Mouse (Mus musculus): ENCODE data around the gene Sncg. TPM values are rescaled to one million over a fixed set of nuclear protein-coding genes. Genes with fewer than 3 reads are reported as not detected.

Gene Sncg
- polyA plus RNA-seq, 1 experiment from 2014 or later = 29.0 TPM

- Histone ChIP-seq H3K27ac (replicated peaks) (no peak overlapping the region; the same call in 1 of the 2 replicates), H3K4me1 (replicated peaks; ENCODE audit: control insufficient read depth, insufficient read depth) (peaks cover 3% of the 10 kb centered on the region; the same call in 1 of the 2 replicates), H3K9me3 (ENCODE audit: control insufficient read depth, low read length) (no peaks in the 10 kb centered on the region), H3K4me2 (replicated peaks; ENCODE audit: low read depth) (peak overlapping the region; percentile 20; the same call in 1 of the 2 replicates), H3K9ac (ENCODE audit: low read length) (no peak overlapping the region), H3K4me3 (ENCODE audit: low read depth, low read length) (no peak overlapping the region), H3K27me3 (ENCODE audit: control insufficient read depth, insufficient read depth, low read length) (no peaks in the 10 kb centered on the region), H3K36me3 (ENCODE audit: control insufficient read depth, insufficient read depth, low read length) (no peaks in the 10 kb centered on the region)
- TF ChIP-seq CTCF (IDR thresholded peaks at IDR 0.05; ENCODE audit: low read depth) (no peak), EP300 (optimal IDR thresholded peaks at IDR 0.05) (no peak)
- 83% methylated on average over 3 of the region's 3 CpGs for WGBS
- ATAC-seq (ENCODE audit: low FRiP score, low TSS enrichment) (no peak), DNase-seq (ENCODE audit: low spot score) (no peak)
Measured at GRCm38 (mm10) chr14:34353326-34353725, 21.3 kb downstream of the Sncg start.

- peaks cover under 1% of the 10 kb centered on the region; the same call in 1 of the 2 replicates for H3K4me1 ChIP-seq (replicated peaks; ENCODE audit: control insufficient read depth, insufficient read depth)
- no peak overlapping the region for H3K9ac ChIP-seq (ENCODE audit: low read length)
- no peak for DNase-seq (ENCODE audit: low spot score)
- no peak for ATAC-seq (ENCODE audit: low FRiP score, low TSS enrichment)
- 56% methylated on average over 6 of the region's 6 CpGs for WGBS
- no peaks in the 10 kb centered on the region for H3K27me3 ChIP-seq (ENCODE audit: control insufficient read depth, insufficient read depth, low read length)
- H3K9me3 ChIP-seq (ENCODE audit: control insufficient read depth, low read length) = no peaks in the 10 kb centered on the region
- no peak overlapping the region for H3K27ac ChIP-seq (replicated peaks)
- no peak overlapping the region for H3K4me3 ChIP-seq (ENCODE audit: low read depth, low read length)
- no peaks in the 10 kb centered on the region for H3K36me3 ChIP-seq (ENCODE audit: control insufficient read depth, insufficient read depth, low read length)
- no peak overlapping the region for H3K4me2 ChIP-seq (replicated peaks; ENCODE audit: low read depth)
- TF ChIP-seq CTCF (IDR thresholded peaks at IDR 0.05; ENCODE audit: low read depth) (no peak), EP300 (optimal IDR thresholded peaks at IDR 0.05) (no peak)
Measured at GRCm38 (mm10) chr14:34352523-34352922, 22.1 kb downstream of the Sncg start.

GRCm38 (mm10) chr14:34351660-34352059 lies 22.9 kb downstream of the Sncg start:
- 53% methylated on average over 3 of the region's 3 CpGs for WGBS
- no peak for ATAC-seq (ENCODE audit: low FRiP score, low TSS enrichment)

GRCm38 (mm10) chr14:34349007-34349406 lies 25.6 kb downstream of the Sncg start:
- TF ChIP-seq CTCF (IDR thresholded peaks at IDR 0.05; ENCODE audit: low read depth) (no peak), EP300 (optimal IDR thresholded peaks at IDR 0.05) (no peak)
- no peak overlapping the region for H3K27ac ChIP-seq (replicated peaks)
- no peak overlapping the region for H3K4me2 ChIP-seq (replicated peaks; ENCODE audit: low read depth)
- WGBS = 55% methylated on average over 8 of the region's 8 CpGs
- no peaks in the 10 kb centered on the region for H3K9me3 ChIP-seq (ENCODE audit: control insufficient read depth, low read length)
- peak; percentile 98 for ATAC-seq (ENCODE audit: low FRiP score, low TSS enrichment)
- peak; percentile 86 for DNase-seq (ENCODE audit: low spot score)
- H3K9ac ChIP-seq (ENCODE audit: low read length) = no peak overlapping the region
- H3K4me3 ChIP-seq (ENCODE audit: low read depth, low read length) = no peak overlapping the region
- H3K4me1 ChIP-seq (replicated peaks; ENCODE audit: control insufficient read depth, insufficient read depth) = no peaks in the 10 kb centered on the region; the same call in 1 of the 2 replicates
- no peaks in the 10 kb centered on the region for H3K27me3 ChIP-seq (ENCODE audit: control insufficient read depth, insufficient read depth, low read length)
- H3K36me3 ChIP-seq (ENCODE audit: control insufficient read depth, insufficient read depth, low read length) = peaks cover 3% of the 10 kb centered on the region; the same call in 1 of the 2 replicates

More at GRCm38 (mm10) chr14:34351660-34352059, 22.9 kb downstream of the Sncg start:
- Histone ChIP-seq H3K4me1 (replicated peaks; ENCODE audit: control insufficient read depth, insufficient read depth) (no peaks in the 10 kb centered on the region; the same call in 1 of the 2 replicates), H3K27ac (replicated peaks) (no peak overlapping the region), H3K36me3 (ENCODE audit: control insufficient read depth, insufficient read depth, low read length) (no peaks in the 10 kb centered on the region), H3K9ac (ENCODE audit: low read length) (no peak overlapping the region), H3K27me3 (ENCODE audit: control insufficient read depth, insufficient read depth, low read length) (no peaks in the 10 kb centered on the region), H3K9me3 (ENCODE audit: control insufficient read depth, low read length) (no peaks in the 10 kb centered on the region), H3K4me2 (replicated peaks; ENCODE audit: low read depth) (no peak overlapping the region), H3K4me3 (ENCODE audit: low read depth, low read length) (no peak overlapping the region)
- no peak for TF ChIP-seq EP300 (optimal IDR thresholded peaks at IDR 0.05)
- no peak for TF ChIP-seq CTCF (IDR thresholded peaks at IDR 0.05; ENCODE audit: low read depth)
- DNase-seq (ENCODE audit: low spot score) = no peak

GRCm38 (mm10) chr14:34348301-34348700 lies 26.3 kb downstream of the Sncg start:
- H3K4me2 ChIP-seq (replicated peaks; ENCODE audit: low read depth) = no peak overlapping the region
- ATAC-seq (ENCODE audit: low FRiP score, low TSS enrichment) = no peak

GRCm38 (mm10) chr14:34347084-34347483 lies 27.5 kb downstream of the Sncg start:
- no peak overlapping the region for H3K9ac ChIP-seq (ENCODE audit: low read length)
- H3K36me3 ChIP-seq (ENCODE audit: control insufficient read depth, insufficient read depth, low read length) = peaks cover 14% of the 10 kb centered on the region
- H3K27ac ChIP-seq (replicated peaks) = no peak overlapping the region
- TF ChIP-seq EP300 (optimal IDR thresholded peaks at IDR 0.05) (no peak), CTCF (IDR thresholded peaks at IDR 0.05; ENCODE audit: low read depth) (no peak)
- H3K4me3 ChIP-seq (ENCODE audit: low read depth, low read length) = no peak overlapping the region
- DNase-seq (ENCODE audit: low spot score) (no peak), ATAC-seq (ENCODE audit: low FRiP score, low TSS enrichment) (no peak)
- no peak overlapping the region for H3K4me2 ChIP-seq (replicated peaks; ENCODE audit: low read depth)
- H3K4me1 ChIP-seq (replicated peaks; ENCODE audit: control insufficient read depth, insufficient read depth) = no peaks in the 10 kb centered on the region
- H3K27me3 ChIP-seq (ENCODE audit: control insufficient read depth, insufficient read depth, low read length) = no peaks in the 10 kb centered on the region
- WGBS = 94% methylated on average over 5 of the region's 5 CpGs
- H3K9me3 ChIP-seq (ENCODE audit: control insufficient read depth, low read length) = no peaks in the 10 kb centered on the region

More at GRCm38 (mm10) chr14:34348301-34348700, 26.3 kb downstream of the Sncg start:
- Histone ChIP-seq H3K9me3 (ENCODE audit: control insufficient read depth, low read length) (no peaks in the 10 kb centered on the region), H3K27ac (replicated peaks) (no peak overlapping the region), H3K4me3 (ENCODE audit: low read depth, low read length) (no peak overlapping the region), H3K9ac (ENCODE audit: low read length) (no peak overlapping the region), H3K27me3 (ENCODE audit: control insufficient read depth, insufficient read depth, low read length) (no peaks in the 10 kb centered on the region), H3K36me3 (ENCODE audit: control insufficient read depth, insufficient read depth, low read length) (peaks cover 6% of the 10 kb centered on the region), H3K4me1 (replicated peaks; ENCODE audit: control insufficient read depth, insufficient read depth) (no peaks in the 10 kb centered on the region; the same call in 1 of the 2 replicates)
- no peak for DNase-seq (ENCODE audit: low spot score)
- 74% methylated on average over 7 of the region's 7 CpGs for WGBS
- TF ChIP-seq CTCF (IDR thresholded peaks at IDR 0.05; ENCODE audit: low read depth) (no peak), EP300 (optimal IDR thresholded peaks at IDR 0.05) (no peak)

All from stomach, postnatal 0 days (tissue).